Mouse (Mus musculus): Measurements from ENCODE around the gene Hjurp. TPM values are rescaled to one million over a fixed set of nuclear protein-coding genes. Genes with fewer than 3 reads are reported as not detected.

Gene Hjurp
- polyA plus RNA-seq, 1 experiment from 2014 or later = 102 TPM

GRCm38 (mm10) chr1:88282301-88282700 is 4.9 kb upstream of the Hjurp start:
- DNase-seq (ENCODE audit: low spot score) = no peak

GRCm38 (mm10) chr1:88280006-88280690 is 2.7 kb upstream of the Hjurp start:
- DNase-seq (ENCODE audit: low spot score) = no peak

GRCm38 (mm10) chr1:88279111-88280005 is 1.9 kb upstream of the Hjurp start:
- no peak for DNase-seq (ENCODE audit: low spot score)

DNA sequence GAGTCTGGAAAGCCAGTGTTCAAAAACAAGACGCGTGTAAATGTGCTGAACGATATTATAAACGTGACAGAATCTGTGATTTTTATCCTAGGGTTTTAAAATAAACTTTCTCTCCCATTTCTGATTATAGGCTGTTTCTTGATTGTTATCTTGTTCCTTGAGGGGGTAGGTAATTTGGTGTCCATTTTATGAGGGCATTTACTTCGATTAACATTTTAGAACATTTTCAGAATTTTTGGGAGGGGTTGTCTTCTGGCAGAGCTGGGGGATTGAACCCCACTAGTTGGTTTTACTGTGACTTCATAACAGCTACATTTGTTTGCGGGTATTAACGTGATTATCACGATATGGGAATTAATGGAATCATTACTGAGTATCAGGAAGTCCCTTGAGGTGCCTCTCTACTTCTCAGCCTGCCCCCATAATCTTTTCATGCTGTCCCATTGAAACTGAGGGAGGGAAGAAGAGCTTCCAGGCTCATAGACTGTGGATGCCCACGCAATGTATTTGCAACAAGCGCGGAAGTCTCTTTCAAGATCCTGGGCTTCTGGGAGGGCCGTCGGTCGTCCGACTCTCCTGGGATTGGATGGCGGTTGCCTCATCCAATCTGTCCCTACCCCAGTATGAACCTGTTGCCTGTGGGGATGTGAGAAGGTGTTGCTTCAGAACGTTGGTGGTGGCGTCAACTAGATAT is 532 bp upstream of the Hjurp start:
- no peak for DNase-seq (ENCODE audit: low spot score)

DNA sequence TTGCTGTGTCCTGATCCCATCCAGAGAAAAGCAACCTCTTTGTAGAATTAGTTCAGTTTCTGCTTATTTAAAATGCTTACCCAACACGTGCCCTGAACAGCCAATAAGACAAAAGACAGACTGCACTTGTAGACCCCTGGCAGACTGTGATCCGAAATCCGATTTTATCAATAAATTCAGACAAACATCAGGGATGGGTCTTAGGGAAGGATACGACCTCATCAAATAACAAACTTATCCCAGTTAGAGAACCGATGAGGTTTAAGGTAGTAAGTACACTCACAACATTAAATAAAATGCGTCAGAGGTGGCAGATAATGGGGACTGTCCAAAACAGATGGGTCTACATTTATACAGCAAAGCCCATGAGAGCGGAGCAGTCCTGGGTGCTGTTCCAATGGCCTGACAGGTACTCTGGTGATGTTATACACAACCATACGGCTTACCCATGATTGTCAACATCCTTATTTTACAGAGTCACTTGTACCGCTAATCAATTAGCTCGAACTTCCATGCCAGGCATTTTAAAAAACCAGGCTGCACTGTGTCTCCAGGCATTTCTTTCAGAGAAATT is 822 bp downstream of the Hjurp start:
- no peak for DNase-seq (ENCODE audit: low spot score)

- no peak for DNase-seq (ENCODE audit: low spot score)
Measured at GRCm38 (mm10) chr1:88275698-88276523, 1.5 kb downstream of the Hjurp start.

- no peak for DNase-seq (ENCODE audit: low spot score)
Measured at GRCm38 (mm10) chr1:88275078-88275680, 2.3 kb downstream of the Hjurp start.

- DNase-seq (ENCODE audit: low spot score) = no peak
Measured at GRCm38 (mm10) chr1:88274371-88275077, 2.9 kb downstream of the Hjurp start.

DNA sequence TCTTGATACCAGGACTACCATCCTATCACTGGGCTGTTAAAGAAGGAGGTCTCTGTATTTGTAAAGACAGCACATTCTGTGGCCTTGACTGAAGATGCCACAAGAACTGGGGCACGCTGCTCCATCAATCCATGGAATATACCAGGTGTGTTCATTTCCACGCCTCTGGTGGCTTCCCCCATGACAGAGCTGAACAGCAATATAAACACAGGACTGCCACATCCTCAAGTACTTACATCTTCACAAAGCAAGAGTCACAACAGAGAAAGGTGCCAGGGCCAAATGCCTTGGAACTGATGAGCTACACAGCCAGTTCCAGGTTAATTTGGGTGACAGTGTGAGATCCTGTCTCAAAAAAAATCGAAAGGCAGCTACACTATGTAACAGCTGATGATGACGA is 3.6 kb downstream of the Hjurp start:
- DNase-seq (ENCODE audit: low spot score) = no peak

- no peak for DNase-seq (ENCODE audit: low spot score)
Measured at GRCm38 (mm10) chr1:88273326-88273725, 4.1 kb downstream of the Hjurp start.

DNA sequence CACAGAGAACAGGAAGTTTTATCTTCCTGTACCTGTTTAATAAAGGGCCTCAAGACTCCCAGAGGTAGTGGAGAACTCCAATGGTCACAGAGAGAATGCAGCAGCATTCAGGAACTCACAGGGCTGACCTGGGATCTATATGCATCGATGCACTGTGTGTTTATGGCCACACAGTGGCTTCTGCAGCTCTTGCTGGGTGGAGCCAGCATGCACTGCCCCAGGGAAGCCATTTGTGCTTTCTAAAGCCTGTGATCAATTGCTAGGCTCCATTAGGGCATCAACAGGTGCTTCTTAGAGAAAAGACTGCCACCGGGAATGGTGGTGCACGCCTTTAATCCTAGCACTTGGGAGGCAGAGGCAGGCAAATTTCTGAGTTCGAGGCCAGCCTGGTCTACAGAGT is 4.6 kb downstream of the Hjurp start:
- no peak for DNase-seq (ENCODE audit: low spot score)

- DNase-seq (ENCODE audit: low spot score) = no peak
Measured at GRCm38 (mm10) chr1:88269539-88270309, 7.7 kb downstream of the Hjurp start.

- DNase-seq (ENCODE audit: low spot score) = no peak
Measured at GRCm38 (mm10) chr1:88268070-88268469, 9.4 kb downstream of the Hjurp start.

DNA sequence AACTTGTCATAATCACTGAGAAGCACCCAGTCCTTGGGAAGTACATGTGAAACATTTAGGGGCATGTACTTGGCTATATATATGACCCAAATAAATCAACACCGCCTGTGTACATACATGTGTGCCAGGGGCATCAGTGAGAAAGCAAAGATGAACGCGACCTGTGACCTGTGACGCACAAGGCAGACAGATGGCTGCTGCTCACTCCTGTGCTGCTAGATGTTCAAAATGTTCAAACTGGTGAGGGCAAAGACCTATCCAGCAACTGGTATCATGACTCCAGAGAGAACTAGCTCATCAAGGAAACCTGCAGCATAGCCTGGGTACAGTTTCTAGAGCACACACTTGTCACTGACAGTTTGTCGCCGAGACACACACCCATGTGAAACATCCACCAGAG is 9.9 kb downstream of the Hjurp start:
- DNase-seq (ENCODE audit: low spot score) = no peak

GRCm38 (mm10) chr1:88266123-88266522 is 11.3 kb downstream of the Hjurp start:
- no peak for DNase-seq (ENCODE audit: low spot score)

GRCm38 (mm10) chr1:88264869-88265240 is 12.6 kb downstream of the Hjurp start:
- DNase-seq (ENCODE audit: low spot score) = no peak

- DNase-seq (ENCODE audit: low spot score) = no peak
Measured at GRCm38 (mm10) chr1:88264237-88264868, 13.1 kb downstream of the Hjurp start.

- DNase-seq (ENCODE audit: low spot score) = no peak
Measured at GRCm38 (mm10) chr1:88263778-88264177, 13.7 kb downstream of the Hjurp start.

DNA sequence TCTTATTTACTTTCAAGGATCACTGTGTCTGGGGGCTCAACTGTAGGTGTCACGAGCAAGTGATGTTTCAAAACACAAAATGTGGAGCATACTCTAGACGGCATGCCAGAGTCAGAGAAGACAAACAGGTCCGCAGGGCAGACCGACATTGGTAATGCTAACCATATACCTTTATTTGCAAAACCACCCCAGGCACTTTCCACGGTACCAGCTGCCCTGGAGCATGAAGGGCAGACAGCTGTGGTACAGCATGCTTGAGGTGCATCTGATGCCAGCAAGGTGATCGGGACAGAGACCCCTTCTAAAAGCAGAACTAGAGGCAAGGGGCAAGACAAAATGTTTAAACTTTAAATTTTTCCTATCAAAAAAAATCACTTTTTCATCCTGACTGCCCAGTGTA is 14.5 kb downstream of the Hjurp start:
- no peak for DNase-seq (ENCODE audit: low spot score)

Measured in thymus, postnatal 0 days (tissue).